Mouse (Mus musculus): ENCODE results near the gene Brd3. TPM values are rescaled to one million over a fixed set of nuclear protein-coding genes. Genes with fewer than 3 reads are reported as not detected.
"Not testable (repeated sequence)": the region's sequence is repeated elsewhere in the genome, so short reads cannot be mapped to it uniquely, and the experiment has no call there.

Brd3 gene
- polyA plus RNA-seq, 1 experiment from 2014 or later, result 26.2 TPM

DNA sequence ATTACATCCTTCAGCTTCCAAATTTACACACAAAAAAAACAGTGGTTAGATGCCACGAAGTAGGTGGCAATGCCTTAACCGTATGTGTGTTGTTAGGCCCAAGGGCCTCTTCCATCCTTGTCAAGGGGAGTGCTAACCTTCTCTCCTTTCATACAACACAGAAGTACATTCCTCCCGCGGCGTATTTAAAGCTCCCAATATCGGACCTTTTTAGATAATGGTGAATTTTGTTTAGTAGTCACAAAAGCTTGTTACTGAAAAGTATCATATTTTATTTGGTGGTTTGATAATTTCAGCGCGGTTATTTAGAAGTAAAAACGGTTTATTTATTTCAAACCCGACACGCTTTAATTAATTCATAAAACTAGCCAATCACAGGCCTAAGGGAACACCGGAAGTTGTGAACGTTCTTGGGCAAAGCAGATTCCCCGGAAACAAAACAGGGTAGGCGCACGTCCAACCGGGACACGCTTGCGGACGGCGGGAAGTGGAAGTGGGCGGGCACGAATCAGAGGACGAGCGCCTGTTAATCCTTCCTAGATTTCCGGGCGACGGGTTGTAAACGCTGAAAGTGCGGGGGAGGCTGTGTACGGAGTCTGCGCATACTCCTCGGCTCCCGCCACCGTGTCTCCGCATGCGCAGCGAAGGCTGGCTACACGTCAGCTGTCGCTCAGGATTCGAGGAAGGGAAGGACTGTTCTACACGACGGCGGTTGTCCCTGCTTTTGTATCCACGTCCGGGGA, 32.5 kb upstream of the Brd3 start:
- DNase-seq, result peak; percentile 93
- H3K4me3 ChIP-seq (ENCODE audit: low read depth, low read length), result peak overlapping the region; percentile 53
- peak overlapping the region; percentile 81 for H3K27ac ChIP-seq (ENCODE audit: low read depth)
- WGBS (ENCODE audit: insufficient replicate concordance), result under 1% methylated on average over 46 of the region's 46 CpGs
- H3K9me3 ChIP-seq (ENCODE audit: low read length), result no peaks in the 10 kb centered on the region
- H3K9ac ChIP-seq (replicated peaks), result peak overlapping the region; percentile 51
- no peaks in the 10 kb centered on the region for H3K27me3 ChIP-seq (ENCODE audit: insufficient read depth, low read length)
- peak; percentile 98 for ATAC-seq
- TF ChIP-seq CTCF (IDR thresholded peaks at IDR 0.05; ENCODE audit: low read depth), result no peak
- TF ChIP-seq EP300 (IDR thresholded peaks at IDR 0.05; ENCODE audit: low read depth), result peak; percentile 83
- H3K36me3 ChIP-seq (replicated peaks; ENCODE audit: insufficient read depth, low read length), result peaks cover 11% of the 10 kb centered on the region
- peaks cover 12% of the 10 kb centered on the region for H3K4me1 ChIP-seq (ENCODE audit: insufficient read depth)
- H3K4me2 ChIP-seq (ENCODE audit: low read depth, low read length), result peak overlapping the region; percentile 65

DNA sequence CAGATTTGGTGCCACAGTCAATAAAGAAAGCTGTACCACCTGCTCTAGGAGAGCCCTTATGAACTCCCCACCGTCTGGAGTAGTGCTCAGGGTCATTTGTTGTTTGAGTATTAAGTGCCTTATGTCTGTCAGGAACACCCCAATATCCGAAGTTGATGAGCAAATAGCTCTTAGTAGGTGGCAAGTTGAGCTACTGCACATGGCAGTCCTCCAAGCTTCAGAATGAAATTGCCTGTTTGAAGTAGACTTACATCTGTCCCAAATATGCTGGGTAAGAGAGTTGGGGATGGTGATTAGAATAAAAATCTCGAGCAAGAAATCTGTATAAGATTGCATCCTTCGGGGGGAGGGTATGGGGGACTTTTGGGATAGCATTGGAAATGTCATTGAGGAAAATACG, 31.9 kb upstream of the Brd3 start:
- Histone ChIP-seq H3K4me2 (ENCODE audit: low read depth, low read length) (peak overlapping the region; percentile 22; the same call in 1 of the 2 replicates), H3K4me3 (ENCODE audit: low read depth, low read length) (no peak overlapping the region), H3K4me1 (ENCODE audit: insufficient read depth) (peaks cover 12% of the 10 kb centered on the region), H3K9ac (replicated peaks) (no peak overlapping the region), H3K27me3 (ENCODE audit: insufficient read depth, low read length) (no peaks in the 10 kb centered on the region), H3K36me3 (replicated peaks; ENCODE audit: insufficient read depth, low read length) (peaks cover 17% of the 10 kb centered on the region), H3K27ac (ENCODE audit: low read depth) (0 out of 2 replicates have a peak overlapping the region, but pooled peaks have one; percentile 26), H3K9me3 (ENCODE audit: low read length) (no peaks in the 10 kb centered on the region)
- ATAC-seq, result no peak
- TF ChIP-seq CTCF (IDR thresholded peaks at IDR 0.05; ENCODE audit: low read depth) (no peak), EP300 (IDR thresholded peaks at IDR 0.05; ENCODE audit: low read depth) (no peak)
- 19% methylated on average over 5 of the region's 5 CpGs for WGBS (ENCODE audit: insufficient replicate concordance)
- no peak for DNase-seq

DNA sequence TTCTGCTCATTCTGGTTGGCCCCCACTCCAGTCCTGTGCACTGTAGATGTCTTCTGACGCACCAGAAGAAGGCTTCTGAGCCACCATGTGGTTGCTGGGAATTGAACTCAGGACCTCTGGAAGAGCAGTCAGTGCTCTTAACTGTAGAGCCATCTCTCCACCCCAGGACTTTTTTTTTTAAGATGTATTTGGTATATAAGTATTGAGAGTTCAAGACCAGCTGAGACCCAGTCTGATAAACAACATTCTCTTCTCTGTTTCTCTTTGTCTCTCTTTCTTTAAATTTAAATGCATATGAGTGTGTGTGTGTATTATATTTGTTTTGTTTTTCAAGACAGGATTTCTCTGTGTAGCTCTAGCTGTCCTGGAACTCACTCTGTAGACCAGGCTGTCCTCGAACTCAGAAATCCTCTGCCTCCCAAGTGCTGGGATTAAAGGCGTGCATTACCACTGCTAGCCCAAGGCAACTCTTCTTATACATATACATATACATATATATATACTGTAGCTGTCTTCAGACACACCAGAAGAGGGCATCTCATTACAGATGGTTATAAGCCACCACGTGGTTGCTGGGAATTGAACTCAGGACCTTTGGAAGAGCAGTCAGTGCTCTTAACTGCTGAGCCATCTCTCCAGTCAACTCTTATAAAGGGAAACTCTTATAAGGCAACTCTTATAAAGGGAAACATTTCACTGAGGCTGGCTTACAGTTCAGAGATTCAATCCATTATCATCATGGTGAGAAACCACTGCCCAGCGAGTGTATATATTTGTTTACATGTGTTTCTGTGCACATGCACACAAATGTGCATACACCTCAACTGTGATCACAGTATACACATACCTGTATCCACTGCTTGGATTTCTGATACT, 31.2 kb upstream of the Brd3 start:
- WGBS (ENCODE audit: insufficient replicate concordance), result 60% methylated on average over 5 of the region's 5 CpGs
- not testable (repeated sequence) for H3K9ac ChIP-seq (replicated peaks); H3K27me3 ChIP-seq (ENCODE audit: insufficient read depth, low read length); ATAC-seq; H3K9me3 ChIP-seq (ENCODE audit: low read length); H3K4me2 ChIP-seq (ENCODE audit: low read depth, low read length); H3K27ac ChIP-seq (ENCODE audit: low read depth); DNase-seq; H3K4me3 ChIP-seq (ENCODE audit: low read depth, low read length)
- Histone ChIP-seq H3K4me1 (ENCODE audit: insufficient read depth) (peaks cover 12% of the 10 kb centered on the region), H3K36me3 (replicated peaks; ENCODE audit: insufficient read depth, low read length) (peaks cover 21% of the 10 kb centered on the region)

DNA sequence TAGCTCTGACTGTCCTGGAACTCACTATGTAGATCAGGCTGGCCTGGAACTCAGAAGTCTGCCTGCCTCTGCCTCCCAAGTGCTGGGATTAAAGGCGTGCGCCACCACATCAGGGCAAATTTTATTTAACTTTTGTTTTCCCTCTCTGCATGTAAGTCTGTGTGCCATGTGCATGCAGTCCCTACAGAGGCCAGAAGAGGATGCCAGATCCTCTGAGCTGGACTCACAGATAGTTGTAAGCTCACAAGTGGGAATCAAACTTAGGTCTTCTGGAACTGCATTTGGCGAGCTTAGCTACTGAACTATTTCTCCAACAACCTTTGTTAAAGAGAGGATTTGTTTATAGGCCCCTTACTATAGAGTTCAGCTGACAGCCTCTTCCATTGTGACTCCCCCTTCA, 10.8 kb upstream of the Brd3 start:
- Histone ChIP-seq H3K9ac (replicated peaks) (no peak overlapping the region), H3K4me3 (ENCODE audit: low read depth, low read length) (no peak overlapping the region), H3K4me1 (ENCODE audit: insufficient read depth) (peaks cover 26% of the 10 kb centered on the region), H3K27me3 (ENCODE audit: insufficient read depth, low read length) (no peaks in the 10 kb centered on the region), H3K27ac (ENCODE audit: low read depth) (no peak overlapping the region), H3K9me3 (ENCODE audit: low read length) (no peaks in the 10 kb centered on the region), H3K36me3 (replicated peaks; ENCODE audit: insufficient read depth, low read length) (peaks cover 32% of the 10 kb centered on the region), H3K4me2 (ENCODE audit: low read depth, low read length) (no peak overlapping the region)
- WGBS (ENCODE audit: insufficient replicate concordance), result 81% methylated on average over 3 of the region's 3 CpGs
- no peak for DNase-seq
- no peak for TF ChIP-seq EP300 (IDR thresholded peaks at IDR 0.05; ENCODE audit: low read depth)
- peak; percentile 59 for TF ChIP-seq CTCF (IDR thresholded peaks at IDR 0.05; ENCODE audit: low read depth)
- ATAC-seq, result no peak

DNA sequence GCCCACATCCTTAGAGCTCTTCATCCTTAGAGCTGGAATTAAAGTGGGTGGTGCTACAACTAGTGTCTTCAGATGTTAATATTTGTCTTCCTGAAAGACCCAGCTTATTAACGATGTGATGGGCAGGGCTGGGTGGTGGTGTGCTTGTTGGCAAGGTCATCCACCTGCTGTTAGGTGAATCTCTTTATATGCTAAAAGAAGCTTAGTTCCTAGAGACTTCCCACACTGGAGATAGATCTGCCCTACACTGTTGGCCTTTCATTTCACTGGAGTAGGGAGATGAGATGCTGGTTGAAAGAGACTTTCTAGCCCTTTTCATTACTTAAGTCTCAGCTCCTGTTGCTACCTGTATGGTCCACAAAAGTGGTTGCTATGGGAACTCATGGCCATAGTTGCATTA, 8.8 kb upstream of the Brd3 start:
- DNase-seq, result no peak
- TF ChIP-seq EP300 (IDR thresholded peaks at IDR 0.05; ENCODE audit: low read depth) (no peak), CTCF (IDR thresholded peaks at IDR 0.05; ENCODE audit: low read depth) (no peak)
- H3K27me3 ChIP-seq (ENCODE audit: insufficient read depth, low read length), result no peaks in the 10 kb centered on the region
- peaks cover 28% of the 10 kb centered on the region for H3K36me3 ChIP-seq (replicated peaks; ENCODE audit: insufficient read depth, low read length)
- ATAC-seq, result no peak
- H3K4me2 ChIP-seq (ENCODE audit: low read depth, low read length), result peak overlapping the region; percentile 91
- peaks cover 26% of the 10 kb centered on the region for H3K4me1 ChIP-seq (ENCODE audit: insufficient read depth)
- WGBS (ENCODE audit: insufficient replicate concordance), result 3% methylated on average over 1 of the region's 1 CpGs
- 0 out of 2 replicates have a peak overlapping the region, but pooled peaks have one; percentile 90 for H3K27ac ChIP-seq (ENCODE audit: low read depth)
- H3K9ac ChIP-seq (replicated peaks), result peak overlapping the region; percentile 87
- peak overlapping the region; percentile 74 for H3K4me3 ChIP-seq (ENCODE audit: low read depth, low read length)
- no peaks in the 10 kb centered on the region for H3K9me3 ChIP-seq (ENCODE audit: low read length)
